Mouse (Mus musculus) limb, embryonic 10.5 days (tissue): ENCODE results near the gene Kif19a. TPM values are rescaled to one million over a fixed set of nuclear protein-coding genes. Genes with fewer than 3 reads are reported as not detected.
A peak's percentile ranks its signal among the peaks of the same experiment; 100 is the strongest.

Experiments used
- DNase-seq: peaks from one replicate; pipeline ENCODE4 v3.0.0-alpha.2; 2017; ENCODE audit warnings: low spot score
- H3K27ac ChIP-seq: fragments of 300-500 bp; sonication (generic); 2 replicates; pipeline ENCODE4 v1.5.1; 2016; ENCODE audit warnings: mild to moderate bottlenecking
- H3K27me3 ChIP-seq: fragments of 300-500 bp; sonication (generic); 2 replicates; pipeline ENCODE4 v1.6.1; 2016; ENCODE audit warnings: low read depth, mild to moderate bottlenecking; ENCODE audit not compliant: poor library complexity, severe bottlenecking
- H3K36me3 ChIP-seq: fragments of 300-500 bp; sonication (generic); 2 replicates; pipeline ENCODE4 v1.6.1; 2016; ENCODE audit warnings: mild to moderate bottlenecking, moderate library complexity
- H3K4me1 ChIP-seq: fragments of 300-500 bp; sonication (generic); 2 replicates; pipeline ENCODE4 v1.6.1; 2016
- H3K4me3 ChIP-seq: fragments of 300-500 bp; sonication (generic); 2 replicates; pipeline ENCODE4 v1.5.1; 2016; ENCODE audit warnings: mild to moderate bottlenecking, moderate library complexity
- H3K9me3 ChIP-seq: fragments of 300-500 bp; sonication (generic); replicated peaks from 2 replicates; pipeline ENCODE4 v1.6.1; 2016; ENCODE audit warnings: mild to moderate bottlenecking
- WGBS: fragments of 180-500 bp; shearing (Covaris S2); methylation state at CpG from one replicate; pipeline ENCODE4 v1.1.7; 2016; 5-methylcytosine and 5-hydroxymethylcytosine counted together
- polyA plus RNA-seq: library from polyadenylated mRNA; unstranded; fragments of >200 nt; fragmentation: Nextera tagmentation; extraction: Ambion mirVana; gene quantifications from 2 replicates; pipeline ENCODE4 v1.2.1, GENCODE M21; 2016

Kif19a gene
- polyA plus RNA-seq, 1 experiment from 2014 or later: not detected

DNA sequence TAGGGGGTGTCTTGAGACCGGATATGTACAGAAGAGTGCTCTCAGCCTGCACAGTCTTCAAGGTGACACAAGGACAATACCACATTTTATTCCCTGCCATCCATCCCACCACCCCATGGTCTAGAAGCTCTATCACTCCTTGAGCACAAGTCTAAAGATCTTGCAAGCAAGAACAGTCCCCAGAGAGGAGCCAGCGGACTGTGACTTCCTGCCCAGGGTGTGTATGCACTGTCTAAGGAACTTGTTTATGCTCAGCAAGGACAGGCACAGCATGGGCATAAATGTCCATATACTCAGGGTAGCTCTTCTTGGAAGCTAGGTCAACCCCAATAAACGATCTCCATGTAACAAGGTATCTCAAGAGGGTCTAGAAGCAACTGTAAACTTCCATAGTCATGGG, 32.8 kb downstream of the Kif19a start:
- Histone ChIP-seq H3K27ac (no peak overlapping the region), H3K27me3 (peaks cover 46% of the 10 kb centered on the region), H3K4me1 (peaks cover 27% of the 10 kb centered on the region), H3K36me3 (no peaks in the 10 kb centered on the region), H3K4me3 (no peak overlapping the region), H3K9me3 (no peaks in the 10 kb centered on the region)
- no peak for DNase-seq
- 88% methylated on average over 3 of the region's 3 CpGs for WGBS

GRCm38 (mm10) chr11:114798624-114799023, 33.4 kb downstream of the Kif19a start, which contains the start of gene Gpr142:
TSS of gene Gpr142 (plus strand) at chr11:114798924.
- H3K9me3 ChIP-seq: no peaks in the 10 kb centered on the region
- no peaks in the 10 kb centered on the region for H3K36me3 ChIP-seq
- peaks cover 45% of the 10 kb centered on the region for H3K27me3 ChIP-seq
- WGBS: 92% methylated on average over 3 of the region's 3 CpGs
- peaks cover 28% of the 10 kb centered on the region for H3K4me1 ChIP-seq
- H3K27ac ChIP-seq: no peak within 1 kb of the TSS
- no peak for DNase-seq
- no peak within 1 kb of the TSS for H3K4me3 ChIP-seq

DNA sequence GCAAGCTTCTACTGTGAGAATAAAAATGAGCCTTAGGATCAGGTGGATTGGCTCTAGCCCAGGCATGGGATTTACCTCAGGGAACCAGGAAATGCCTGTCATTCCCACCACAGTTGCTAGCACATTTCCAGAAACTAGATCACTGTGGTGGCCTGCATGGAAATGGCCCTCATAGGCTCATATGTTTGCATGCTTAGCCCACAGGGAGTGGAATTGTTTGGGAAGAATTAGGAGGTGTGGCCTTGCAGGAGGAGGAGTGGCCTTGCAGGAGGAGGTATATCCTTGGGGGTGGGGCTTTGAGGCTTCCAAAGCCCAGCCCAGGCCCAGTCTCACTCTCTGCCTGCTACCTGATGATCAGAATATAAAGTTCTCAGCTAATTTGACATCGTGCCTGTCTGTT, 36.7 kb downstream of the Kif19a start:
- Histone ChIP-seq H3K36me3 (no peaks in the 10 kb centered on the region), H3K4me1 (peaks cover 12% of the 10 kb centered on the region), H3K27ac (no peak overlapping the region), H3K9me3 (no peaks in the 10 kb centered on the region), H3K27me3 (peaks cover 25% of the 10 kb centered on the region), H3K4me3 (no peak overlapping the region)
- 83% methylated on average over 1 of the region's 1 CpGs for WGBS
- no peak for DNase-seq

GRCm38 (mm10) chr11:114802540-114803267, 37.5 kb downstream of the Kif19a start:
- WGBS: 68% methylated on average over 15 of the region's 15 CpGs
- peaks cover 19% of the 10 kb centered on the region for H3K4me1 ChIP-seq

DNA sequence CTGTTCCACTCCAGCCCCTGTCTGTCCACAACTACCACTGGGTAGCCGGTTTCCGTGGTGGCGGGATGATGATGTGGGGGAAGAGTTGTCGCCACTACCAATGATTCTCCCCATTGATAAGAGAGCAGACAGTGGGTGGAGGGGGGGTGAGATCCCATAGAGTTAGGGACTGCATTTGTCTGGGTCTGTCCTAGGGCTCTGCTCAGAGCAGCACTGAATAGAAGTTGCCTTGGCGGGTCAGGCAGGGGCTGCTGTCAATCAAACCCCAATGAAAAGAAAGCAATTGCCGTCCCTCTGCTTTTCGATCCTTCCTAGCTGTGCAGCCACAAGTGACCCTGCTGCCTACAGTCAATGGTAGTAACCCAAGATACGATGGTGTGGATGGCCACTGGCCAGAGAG, 38.8 kb downstream of the Kif19a start:
- Histone ChIP-seq H3K4me3 (no peak overlapping the region), H3K9me3 (no peaks in the 10 kb centered on the region), H3K27me3 (peaks cover 19% of the 10 kb centered on the region), H3K27ac (no peak overlapping the region), H3K4me1 (peaks cover 27% of the 10 kb centered on the region), H3K36me3 (no peaks in the 10 kb centered on the region)
- WGBS: 65% methylated on average over 8 of the region's 8 CpGs
- no peak for DNase-seq

More at GRCm38 (mm10) chr11:114802540-114803267, 37.5 kb downstream of the Kif19a start:
- peak overlapping the region; percentile 42 for H3K27ac ChIP-seq
- H3K36me3 ChIP-seq: no peaks in the 10 kb centered on the region
- no peak overlapping the region for H3K4me3 ChIP-seq
- no peak for DNase-seq
- H3K9me3 ChIP-seq: no peaks in the 10 kb centered on the region
- peaks cover 19% of the 10 kb centered on the region for H3K27me3 ChIP-seq

DNA sequence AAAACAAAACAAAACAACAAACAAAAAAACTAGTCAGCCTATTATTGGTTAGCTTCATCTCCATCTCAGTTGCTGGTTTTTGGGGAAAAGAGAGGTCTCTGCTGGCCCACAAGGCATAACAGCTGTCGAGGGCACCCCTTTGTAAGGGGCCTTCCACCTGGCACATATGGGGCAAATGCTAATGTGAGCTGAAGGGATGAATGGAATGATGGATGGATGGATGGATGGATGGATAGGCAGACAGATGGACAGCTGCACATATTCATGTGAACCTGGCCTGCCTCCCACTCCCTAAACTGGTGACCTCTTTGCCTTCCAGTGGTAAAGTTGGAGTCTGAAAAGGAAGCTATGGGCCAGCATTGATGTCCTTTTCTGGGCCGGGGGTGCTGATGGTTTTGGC, 41.8 kb downstream of the Kif19a start:
- WGBS: 75% methylated on average over 2 of the region's 2 CpGs
- Histone ChIP-seq H3K36me3 (no peaks in the 10 kb centered on the region), H3K27me3 (peaks cover 19% of the 10 kb centered on the region), H3K4me1 (peaks cover 45% of the 10 kb centered on the region), H3K4me3 (no peak overlapping the region), H3K9me3 (no peaks in the 10 kb centered on the region), H3K27ac (no peak overlapping the region)
- DNase-seq: no peak

DNA sequence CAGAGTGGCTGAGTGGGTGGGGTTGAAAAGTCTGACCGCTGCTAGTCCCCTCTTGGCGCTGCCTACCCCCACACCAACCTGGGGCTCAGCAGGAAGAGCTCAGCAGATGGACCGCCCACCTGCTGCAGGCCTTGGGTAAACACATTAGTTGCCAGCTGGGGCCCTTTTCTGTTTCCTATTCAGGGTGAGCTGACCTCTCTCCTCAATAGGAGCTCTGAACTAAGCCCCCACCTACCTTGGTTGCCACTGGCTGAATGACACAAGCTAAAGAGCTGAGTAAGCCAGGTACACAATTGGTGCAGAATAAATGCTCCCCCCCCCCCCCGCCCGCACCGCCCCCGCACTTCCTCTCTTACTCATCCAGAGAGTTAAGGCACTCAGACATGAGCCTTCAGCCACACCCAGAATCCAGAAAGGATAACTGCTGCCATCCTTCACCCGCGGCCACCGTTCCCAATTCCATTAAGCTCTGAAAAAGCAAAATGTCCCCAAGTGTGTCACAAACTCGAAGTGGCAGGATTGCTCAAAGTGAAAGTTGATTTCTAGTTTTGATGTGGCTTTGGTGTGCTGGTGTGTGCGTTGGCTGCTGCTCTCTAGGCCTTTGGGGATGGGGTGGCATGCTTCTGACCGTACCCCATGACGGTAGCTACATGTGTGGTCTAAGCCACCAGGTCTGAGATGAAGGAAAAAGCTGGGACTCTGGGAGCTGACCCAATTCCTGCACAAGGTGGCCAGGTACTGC, 42.7 kb downstream of the Kif19a start:
- Histone ChIP-seq H3K27ac (no peak overlapping the region), H3K4me1 (peaks cover 42% of the 10 kb centered on the region), H3K36me3 (no peaks in the 10 kb centered on the region), H3K27me3 (peaks cover 19% of the 10 kb centered on the region), H3K9me3 (no peaks in the 10 kb centered on the region), H3K4me3 (no peak overlapping the region)
- WGBS: 35% methylated on average over 14 of the region's 14 CpGs
- no peak for DNase-seq

DNA sequence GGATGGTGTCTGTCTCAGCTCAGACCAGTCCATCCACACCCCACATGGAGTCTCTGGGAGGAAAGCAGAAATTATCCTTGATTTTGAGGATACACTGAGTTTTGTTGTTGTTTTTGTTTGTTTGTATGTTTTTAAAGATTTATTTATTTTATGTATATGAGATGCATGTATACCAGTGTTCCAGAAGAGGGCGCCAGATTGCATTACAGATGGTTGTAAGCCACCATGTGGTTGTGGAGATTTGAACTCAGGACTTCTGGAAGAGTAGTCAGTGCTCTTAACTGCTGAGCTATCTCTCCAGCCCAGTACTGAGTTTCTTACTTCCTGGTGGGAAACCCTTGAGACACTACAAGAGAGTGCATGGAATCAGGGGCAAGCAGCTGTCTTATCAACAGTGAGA, 44.2 kb downstream of the Kif19a start:
- no peaks in the 10 kb centered on the region for H3K36me3 ChIP-seq
- H3K4me1 ChIP-seq: peaks cover 38% of the 10 kb centered on the region
- no peaks in the 10 kb centered on the region for H3K9me3 ChIP-seq
- no peak for DNase-seq
- 84% methylated on average over 1 of the region's 1 CpGs for WGBS
- H3K4me3 ChIP-seq: no peak overlapping the region
- peaks cover 5% of the 10 kb centered on the region; the same call in 1 of the 2 replicates for H3K27me3 ChIP-seq
- H3K27ac ChIP-seq: peak overlapping the region; percentile 81; the same call in 1 of the 2 replicates

DNA sequence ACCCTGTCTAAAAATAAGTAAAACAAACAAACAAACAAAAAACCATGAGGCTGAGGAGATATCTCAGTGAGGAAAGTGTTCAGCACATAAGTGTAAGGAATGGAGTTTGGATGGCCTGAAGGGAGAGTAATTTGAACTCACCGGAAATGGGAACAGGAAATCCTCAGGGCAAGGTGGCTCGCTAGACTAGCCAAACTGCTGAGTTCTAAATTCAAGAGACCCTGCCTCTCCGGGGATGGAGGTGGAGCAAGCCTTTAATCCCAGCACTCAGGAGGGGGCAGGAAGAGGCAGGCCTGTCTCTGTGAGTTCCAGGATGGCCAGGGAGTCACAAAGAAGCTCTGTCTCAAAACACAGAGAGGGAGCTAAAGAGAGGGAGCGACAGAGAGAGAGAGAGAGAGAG, 45.2 kb downstream of the Kif19a start:
- Histone ChIP-seq H3K27ac (peak overlapping the region; percentile 81), H3K27me3 (0 out of 2 replicates have a peak, but pooled peaks cover 5% of the 10 kb centered on the region)

DNA sequence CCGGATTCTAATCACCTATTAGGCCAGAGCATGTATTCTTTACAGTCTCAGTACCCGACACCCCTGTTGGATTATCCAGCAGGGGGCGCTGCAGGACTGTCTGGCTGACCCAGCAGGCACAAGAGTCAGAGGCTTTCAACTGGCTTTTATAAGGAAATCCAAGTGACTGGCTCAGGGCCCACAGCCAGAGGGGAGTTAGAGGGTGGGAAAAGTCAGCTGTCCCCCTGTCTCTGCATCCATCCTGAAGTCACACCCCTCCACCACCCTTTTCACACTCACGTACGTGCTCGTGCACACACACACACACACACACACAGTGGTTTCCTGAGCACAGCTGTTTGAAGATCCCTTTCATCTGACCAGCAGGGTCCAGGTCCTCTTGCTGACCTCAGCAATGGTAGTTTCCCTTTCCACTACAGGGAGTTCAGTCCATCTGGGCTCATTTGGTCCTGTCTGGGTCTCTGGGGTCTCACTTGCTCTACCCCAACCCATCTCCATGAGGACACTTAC, 47.6 kb downstream of the Kif19a start:
- DNase-seq: peak; percentile 98
- Histone ChIP-seq H3K27me3 (no peaks in the 10 kb centered on the region), H3K4me3 (no peak overlapping the region), H3K36me3 (no peaks in the 10 kb centered on the region), H3K9me3 (no peaks in the 10 kb centered on the region), H3K4me1 (peaks cover 48% of the 10 kb centered on the region), H3K27ac (peak overlapping the region; percentile 62)
- WGBS: 13% methylated on average over 6 of the region's 6 CpGs

More for the DNA sequence above, 45.2 kb downstream of the Kif19a start:
- Histone ChIP-seq H3K36me3 (no peaks in the 10 kb centered on the region), H3K9me3 (no peaks in the 10 kb centered on the region), H3K4me3 (no peak overlapping the region), H3K4me1 (peaks cover 47% of the 10 kb centered on the region)
- WGBS: 16% methylated on average over 4 of the region's 4 CpGs
- DNase-seq: no peak

GRCm38 (mm10) chr11:114814873-114815592, 49.8 kb downstream of the Kif19a start:
- H3K4me3 ChIP-seq: no peak overlapping the region
- peaks cover 48% of the 10 kb centered on the region for H3K4me1 ChIP-seq
- H3K36me3 ChIP-seq: no peaks in the 10 kb centered on the region
- no peaks in the 10 kb centered on the region for H3K27me3 ChIP-seq
- 0 out of 2 replicates have a peak overlapping the region, but pooled peaks have one; percentile 7 for H3K27ac ChIP-seq
- no peak for DNase-seq
- H3K9me3 ChIP-seq: no peaks in the 10 kb centered on the region
- WGBS: 69% methylated on average over 11 of the region's 11 CpGs

GRCm38 (mm10) chr11:114816934-114817333, 51.7 kb downstream of the Kif19a start:
- WGBS: 94% methylated on average over 4 of the region's 4 CpGs
- Histone ChIP-seq H3K4me1 (peaks cover 51% of the 10 kb centered on the region), H3K27ac (0 out of 2 replicates have a peak overlapping the region, but pooled peaks have one; percentile 14)

More at GRCm38 (mm10) chr11:114816934-114817333, 51.7 kb downstream of the Kif19a start:
- Histone ChIP-seq H3K9me3 (no peaks in the 10 kb centered on the region), H3K4me3 (no peak overlapping the region), H3K36me3 (no peaks in the 10 kb centered on the region), H3K27me3 (no peaks in the 10 kb centered on the region)
- DNase-seq: no peak
